Mouse (Mus musculus): ENCODE measurements around the gene Cyp4f17. TPM values are rescaled to one million over a fixed set of nuclear protein-coding genes. Genes with fewer than 3 reads are reported as not detected.
"Not testable (repeated sequence)": the region's sequence is repeated elsewhere in the genome, so short reads cannot be mapped to it uniquely, and the experiment has no call there.

The Cyp4f17 gene
- polyA plus RNA-seq, 1 experiment from 2014 or later: 4.0 TPM

DNA sequence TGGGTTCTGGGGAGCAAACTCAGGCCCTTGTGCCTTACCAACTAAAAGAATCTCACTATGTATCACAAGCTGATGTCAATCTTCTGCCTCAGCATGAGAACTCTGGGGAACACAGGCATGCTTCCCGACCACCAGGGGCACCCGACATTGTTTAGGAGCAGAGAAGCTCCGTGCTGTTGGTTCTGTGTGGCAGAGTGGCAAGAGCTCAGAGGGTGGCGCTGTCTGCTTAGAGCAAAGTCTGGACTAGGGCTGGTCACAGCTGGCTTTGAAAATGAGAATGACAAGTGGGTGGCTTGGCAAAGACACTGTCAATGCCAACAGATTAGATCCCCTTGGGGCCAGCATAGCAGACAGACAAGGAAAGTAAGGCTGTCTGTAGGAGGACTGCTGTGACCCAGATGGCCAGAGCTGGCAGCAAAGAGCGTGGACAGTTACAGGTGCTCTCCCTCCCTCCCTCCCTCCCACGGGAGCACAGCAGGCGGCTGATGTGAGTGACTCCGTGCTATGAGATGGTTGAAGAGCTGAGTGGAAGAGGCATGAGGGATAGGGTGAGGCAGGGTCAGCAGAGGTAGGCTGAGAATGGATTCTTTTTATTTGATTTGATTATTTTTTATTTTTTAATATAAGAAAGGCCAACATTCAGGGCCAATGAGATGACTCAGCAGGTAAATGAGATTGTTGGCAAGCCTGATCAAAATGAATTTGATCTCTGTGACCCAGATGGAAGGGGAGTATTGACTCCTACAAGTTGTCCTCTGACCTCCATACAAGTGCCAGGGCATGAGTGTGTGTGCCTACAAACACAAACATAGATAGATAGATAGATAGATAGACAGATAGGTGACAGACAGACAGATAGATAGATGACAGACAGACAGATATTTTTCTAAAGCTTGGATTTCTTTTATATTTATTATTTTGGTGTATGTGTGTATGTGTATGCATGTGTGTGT, 26.0 kb upstream of the Cyp4f17 start:
- Histone ChIP-seq H3K27ac (replicated peaks; ENCODE audit: low read depth, low read length) (no peak overlapping the region), H3K36me3 (replicated peaks; ENCODE audit: control insufficient read depth, insufficient read depth, low read depth, low read length) (no peaks in the 10 kb centered on the region), H3K4me3 (ENCODE audit: low read depth, low read length) (no peak overlapping the region), H3K9me3 (replicated peaks; ENCODE audit: control insufficient read depth, low read length) (no peaks in the 10 kb centered on the region), H3K4me2 (ENCODE audit: low read depth, low read length) (no peak overlapping the region), H3K4me1 (ENCODE audit: control insufficient read depth, insufficient read depth, low read length) (no peaks in the 10 kb centered on the region), H3K9ac (replicated peaks; ENCODE audit: low read length) (no peak overlapping the region), H3K27me3 (ENCODE audit: control insufficient read depth, insufficient read depth, low read length) (no peaks in the 10 kb centered on the region)
- DNase-seq (ENCODE audit: low spot score) (peak; percentile 17), ATAC-seq (replicated peaks; ENCODE audit: insufficient number of reproducible peaks, low FRiP score, low TSS enrichment, low read depth) (no peak)
- 11% methylated on average over 8 of the region's 8 CpGs for WGBS

- WGBS: 81% methylated on average over 14 of the region's 14 CpGs
- no peaks in the 10 kb centered on the region for H3K4me1 ChIP-seq (ENCODE audit: control insufficient read depth, insufficient read depth, low read length)
- no peak overlapping the region for H3K27ac ChIP-seq (replicated peaks; ENCODE audit: low read depth, low read length)
- H3K27me3 ChIP-seq (ENCODE audit: control insufficient read depth, insufficient read depth, low read length): no peaks in the 10 kb centered on the region
- H3K9me3 ChIP-seq (replicated peaks; ENCODE audit: control insufficient read depth, low read length): no peaks in the 10 kb centered on the region
- no peak overlapping the region for H3K9ac ChIP-seq (replicated peaks; ENCODE audit: low read length)
- no peak overlapping the region for H3K4me2 ChIP-seq (ENCODE audit: low read depth, low read length)
- ATAC-seq (replicated peaks; ENCODE audit: insufficient number of reproducible peaks, low FRiP score, low TSS enrichment, low read depth): no peak
- DNase-seq (ENCODE audit: low spot score): no peak
- H3K4me3 ChIP-seq (ENCODE audit: low read depth, low read length): no peak overlapping the region
- H3K36me3 ChIP-seq (replicated peaks; ENCODE audit: control insufficient read depth, insufficient read depth, low read depth, low read length): no peaks in the 10 kb centered on the region
Observed at GRCm38 (mm10) chr17:32481766-32482165, 24.1 kb upstream of the Cyp4f17 start.

DNA sequence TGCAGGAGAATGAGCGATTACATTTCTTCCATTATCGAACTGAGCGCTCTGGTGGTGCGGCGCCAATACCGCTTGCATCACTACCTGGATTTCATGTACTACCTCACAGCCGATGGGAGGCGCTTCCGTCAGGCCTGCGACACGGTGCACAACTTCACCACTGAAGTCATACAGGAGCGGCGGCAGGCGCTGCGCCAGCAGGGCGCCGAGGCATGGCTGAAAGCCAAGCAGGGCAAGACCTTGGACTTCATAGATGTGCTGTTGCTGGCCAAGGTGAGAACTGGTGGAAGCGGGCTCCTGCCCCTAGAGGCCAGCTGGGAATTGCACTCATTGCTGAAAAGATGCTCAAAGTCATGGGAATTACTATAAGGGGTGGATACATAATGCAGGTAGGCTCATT, 22.6 kb upstream of the Cyp4f17 start:
- DNase-seq (ENCODE audit: low spot score) (peak; percentile 76), ATAC-seq (replicated peaks; ENCODE audit: insufficient number of reproducible peaks, low FRiP score, low TSS enrichment, low read depth) (0 out of 2 replicates have a peak, but pooled peaks have one; percentile 48)
- no peaks in the 10 kb centered on the region for H3K4me1 ChIP-seq (ENCODE audit: control insufficient read depth, insufficient read depth, low read length)
- WGBS: 27% methylated on average over 18 of the region's 18 CpGs
- no peak overlapping the region for H3K4me3 ChIP-seq (ENCODE audit: low read depth, low read length)
- no peak overlapping the region for H3K9ac ChIP-seq (replicated peaks; ENCODE audit: low read length)
- H3K27me3 ChIP-seq (ENCODE audit: control insufficient read depth, insufficient read depth, low read length): no peaks in the 10 kb centered on the region
- H3K27ac ChIP-seq (replicated peaks; ENCODE audit: low read depth, low read length): no peak overlapping the region
- peak overlapping the region; percentile 29; the same call in 1 of the 2 replicates for H3K4me2 ChIP-seq (ENCODE audit: low read depth, low read length)
- H3K36me3 ChIP-seq (replicated peaks; ENCODE audit: control insufficient read depth, insufficient read depth, low read depth, low read length): no peaks in the 10 kb centered on the region
- H3K9me3 ChIP-seq (replicated peaks; ENCODE audit: control insufficient read depth, low read length): no peaks in the 10 kb centered on the region

DNA sequence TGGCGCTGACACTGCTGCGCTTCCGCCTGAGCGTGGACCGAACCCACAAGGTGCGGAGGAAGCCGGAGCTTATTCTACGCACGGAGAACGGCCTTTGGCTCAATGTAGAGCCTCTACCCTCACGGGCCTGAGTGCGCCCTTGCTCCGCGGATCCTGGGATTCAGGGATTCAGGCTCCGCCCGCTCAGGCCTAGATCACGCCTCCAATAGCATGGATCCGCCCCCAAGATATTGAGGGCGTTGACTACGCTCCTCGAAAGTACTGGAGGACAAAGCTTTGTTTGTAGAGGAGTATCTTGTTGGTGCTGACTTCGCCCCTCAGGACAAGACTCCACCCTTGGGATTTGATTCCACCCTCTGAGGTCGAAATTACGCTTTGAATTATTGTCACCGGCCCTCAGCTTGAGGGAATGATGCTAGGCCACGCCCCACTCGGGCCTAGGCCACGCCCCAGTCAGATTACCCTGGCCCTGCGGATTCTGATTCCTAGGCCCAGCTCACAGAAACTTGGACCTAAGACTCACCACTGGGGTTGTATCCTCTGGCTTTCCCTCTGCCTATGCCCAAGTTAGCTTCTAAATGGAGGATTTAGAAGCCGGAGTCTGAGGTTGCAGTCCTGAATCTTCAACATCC, 13.4 kb upstream of the Cyp4f17 start:
- Histone ChIP-seq H3K4me3 (ENCODE audit: low read depth, low read length) (peak overlapping the region; percentile 7), H3K9me3 (replicated peaks; ENCODE audit: control insufficient read depth, low read length) (no peaks in the 10 kb centered on the region), H3K9ac (replicated peaks; ENCODE audit: low read length) (no peak overlapping the region), H3K4me2 (ENCODE audit: low read depth, low read length) (peak overlapping the region; percentile 24), H3K27ac (replicated peaks; ENCODE audit: low read depth, low read length) (no peak overlapping the region), H3K36me3 (replicated peaks; ENCODE audit: control insufficient read depth, insufficient read depth, low read depth, low read length) (no peaks in the 10 kb centered on the region), H3K27me3 (ENCODE audit: control insufficient read depth, insufficient read depth, low read length) (no peaks in the 10 kb centered on the region; the same call in 1 of the 2 replicates), H3K4me1 (ENCODE audit: control insufficient read depth, insufficient read depth, low read length) (no peaks in the 10 kb centered on the region)
- peak; percentile 65 for DNase-seq (ENCODE audit: low spot score)
- WGBS: 4% methylated on average over 30 of the region's 30 CpGs
- ATAC-seq (replicated peaks; ENCODE audit: insufficient number of reproducible peaks, low FRiP score, low TSS enrichment, low read depth): peak; percentile 74; the same call in 1 of the 2 replicates

DNA sequence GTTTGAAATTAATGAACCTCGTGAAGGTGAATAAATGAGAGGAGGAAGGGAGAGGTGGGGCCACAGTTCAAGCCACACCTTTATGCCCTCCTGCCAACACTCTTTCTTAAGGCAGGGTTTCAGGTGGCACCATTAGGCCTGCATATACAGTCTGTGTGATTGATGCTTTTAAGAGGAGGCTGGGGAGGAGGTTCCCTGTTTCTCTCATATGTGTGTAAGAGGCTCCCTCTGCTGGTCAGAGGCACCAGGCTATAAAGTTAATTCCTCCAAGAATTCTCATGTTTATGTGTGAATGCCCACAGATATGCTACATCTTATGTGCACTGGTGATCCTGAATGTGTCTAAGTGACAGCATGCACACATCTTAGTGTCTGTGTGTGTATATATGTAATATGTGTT, 11.2 kb upstream of the Cyp4f17 start:
- peak; percentile 77 for ATAC-seq (replicated peaks; ENCODE audit: insufficient number of reproducible peaks, low FRiP score, low TSS enrichment, low read depth)
- Histone ChIP-seq H3K4me3 (ENCODE audit: low read depth, low read length) (no peak overlapping the region), H3K27ac (replicated peaks; ENCODE audit: low read depth, low read length) (no peak overlapping the region), H3K36me3 (replicated peaks; ENCODE audit: control insufficient read depth, insufficient read depth, low read depth, low read length) (no peaks in the 10 kb centered on the region), H3K9ac (replicated peaks; ENCODE audit: low read length) (no peak overlapping the region), H3K4me2 (ENCODE audit: low read depth, low read length) (no peak overlapping the region), H3K9me3 (replicated peaks; ENCODE audit: control insufficient read depth, low read length) (no peaks in the 10 kb centered on the region), H3K4me1 (ENCODE audit: control insufficient read depth, insufficient read depth, low read length) (no peaks in the 10 kb centered on the region), H3K27me3 (ENCODE audit: control insufficient read depth, insufficient read depth, low read length) (no peaks in the 10 kb centered on the region; the same call in 1 of the 2 replicates)
- DNase-seq (ENCODE audit: low spot score): peak; percentile 85
- WGBS: 62% methylated on average over 1 of the region's 1 CpGs

DNA sequence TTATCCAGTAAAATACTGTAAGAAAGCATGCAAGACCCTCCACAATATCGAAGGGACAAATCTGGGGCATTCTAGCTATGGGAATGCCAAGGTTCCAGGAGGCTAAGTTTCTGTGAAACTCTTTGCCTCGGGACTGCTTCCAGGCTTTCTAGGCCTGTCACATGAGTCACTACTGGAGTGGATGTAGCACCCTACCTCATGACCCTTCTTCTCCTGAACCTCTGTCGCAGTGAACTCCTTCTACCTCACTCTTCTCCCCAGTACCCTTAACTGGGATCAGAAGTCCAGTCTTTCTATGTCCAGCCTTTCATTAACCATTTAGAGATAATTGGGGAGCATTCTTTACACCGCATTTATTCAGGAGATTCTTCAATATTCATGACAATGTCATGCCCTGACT, 5.3 kb upstream of the Cyp4f17 start:
- H3K9ac ChIP-seq (replicated peaks; ENCODE audit: low read length); H3K9me3 ChIP-seq (replicated peaks; ENCODE audit: control insufficient read depth, low read length); DNase-seq (ENCODE audit: low spot score); H3K4me3 ChIP-seq (ENCODE audit: low read depth, low read length); H3K27me3 ChIP-seq (ENCODE audit: control insufficient read depth, insufficient read depth, low read length); H3K4me1 ChIP-seq (ENCODE audit: control insufficient read depth, insufficient read depth, low read length); H3K36me3 ChIP-seq (replicated peaks; ENCODE audit: control insufficient read depth, insufficient read depth, low read depth, low read length); H3K4me2 ChIP-seq (ENCODE audit: low read depth, low read length); ATAC-seq (replicated peaks; ENCODE audit: insufficient number of reproducible peaks, low FRiP score, low TSS enrichment, low read depth); H3K27ac ChIP-seq (replicated peaks; ENCODE audit: low read depth, low read length): not testable (repeated sequence)
- WGBS: 93% methylated on average over 4 of the region's 4 CpGs

GRCm38 (mm10) chr17:32501051-32501450, 4.8 kb upstream of the Cyp4f17 start:
- no peaks in the 10 kb centered on the region for H3K27me3 ChIP-seq (ENCODE audit: control insufficient read depth, insufficient read depth, low read length)
- H3K4me1 ChIP-seq (ENCODE audit: control insufficient read depth, insufficient read depth, low read length): no peaks in the 10 kb centered on the region
- no peak overlapping the region for H3K9ac ChIP-seq (replicated peaks; ENCODE audit: low read length)
- no peak overlapping the region for H3K4me2 ChIP-seq (ENCODE audit: low read depth, low read length)
- H3K27ac ChIP-seq (replicated peaks; ENCODE audit: low read depth, low read length): no peak overlapping the region
- no peak for DNase-seq (ENCODE audit: low spot score)
- no peak for ATAC-seq (replicated peaks; ENCODE audit: insufficient number of reproducible peaks, low FRiP score, low TSS enrichment, low read depth)
- 68% methylated on average over 3 of the region's 3 CpGs for WGBS
- no peaks in the 10 kb centered on the region for H3K36me3 ChIP-seq (replicated peaks; ENCODE audit: control insufficient read depth, insufficient read depth, low read depth, low read length)
- H3K9me3 ChIP-seq (replicated peaks; ENCODE audit: control insufficient read depth, low read length): no peaks in the 10 kb centered on the region
- H3K4me3 ChIP-seq (ENCODE audit: low read depth, low read length): no peak overlapping the region

GRCm38 (mm10) chr17:32503111-32503510, 2.7 kb upstream of the Cyp4f17 start:
- H3K9ac ChIP-seq (replicated peaks; ENCODE audit: low read length): no peak overlapping the region
- ATAC-seq (replicated peaks; ENCODE audit: insufficient number of reproducible peaks, low FRiP score, low TSS enrichment, low read depth): no peak
- 71% methylated on average over 2 of the region's 2 CpGs for WGBS

More at GRCm38 (mm10) chr17:32503111-32503510, 2.7 kb upstream of the Cyp4f17 start:
- no peaks in the 10 kb centered on the region for H3K9me3 ChIP-seq (replicated peaks; ENCODE audit: control insufficient read depth, low read length)
- H3K4me3 ChIP-seq (ENCODE audit: low read depth, low read length): no peak overlapping the region
- H3K4me1 ChIP-seq (ENCODE audit: control insufficient read depth, insufficient read depth, low read length): no peaks in the 10 kb centered on the region
- no peak overlapping the region for H3K27ac ChIP-seq (replicated peaks; ENCODE audit: low read depth, low read length)
- H3K4me2 ChIP-seq (ENCODE audit: low read depth, low read length): no peak overlapping the region
- DNase-seq (ENCODE audit: low spot score): no peak
- H3K36me3 ChIP-seq (replicated peaks; ENCODE audit: control insufficient read depth, insufficient read depth, low read depth, low read length): no peaks in the 10 kb centered on the region
- H3K27me3 ChIP-seq (ENCODE audit: control insufficient read depth, insufficient read depth, low read length): no peaks in the 10 kb centered on the region

Data from embryonic facial prominence, embryonic 11.5 days (tissue).